Comparison of ENCODE assay signal across 19 mouse cellular contexts in genomic region chr10:14037977-14038489, GRCm38 (mm10).
"Had no signal": no experiment of that assay in that cellular context is flagged by ENCODE, and none has a peak within 500 bp of the region (broad histone marks: within the 10 kb centered on the region; RNA-seq: fewer than 3 reads in every experiment).

No protein-coding gene starts in this region.

- H3K27ac ChIP-seq: liver, embryonic 14.5 days; midbrain, embryonic 10.5 days; midbrain, embryonic 12.5 days; neural tube, embryonic 12.5 days had no signal

- H3K4me1 ChIP-seq: midbrain, embryonic 12.5 days; neural tube, embryonic 12.5 days had no signal

- ATAC-seq: midbrain, embryonic 16.5 days had no signal

- H3K4me2 ChIP-seq: lung, embryonic 14.5 days; midbrain, embryonic 12.5 days; neural tube, embryonic 12.5 days had no signal

- H3K36me3 ChIP-seq: midbrain, embryonic 10.5 days; midbrain, embryonic 12.5 days; neural tube, embryonic 12.5 days had no signal

- H3K4me3 ChIP-seq: midbrain, embryonic 10.5 days; midbrain, embryonic 12.5 days; myocyte; neural tube, embryonic 12.5 days had no signal

- H3K27me3 ChIP-seq: midbrain, embryonic 12.5 days; neural tube, embryonic 12.5 days had no signal

- H3K9me3 ChIP-seq: midbrain, embryonic 10.5 days; midbrain, embryonic 12.5 days; neural tube, embryonic 12.5 days had no signal

- DNase-seq: lung, adult 18-20 months; lung, embryonic 14.5 days; lung, postnatal 10 days; lung, postnatal 4 days; midbrain, embryonic 14.5 days; retina, postnatal 1 day; right cerebral cortex, adult 18-20 months; right cerebral cortex, postnatal 25 days; right cerebral cortex, postnatal 4 days; spleen, adult 18-20 months; thymus, adult 18-20 months; thymus, postnatal 14 days; thymus, postnatal 36 days had no signal

- H3K9ac ChIP-seq: liver, embryonic 14.5 days; lung, embryonic 14.5 days; midbrain, embryonic 12.5 days; neural tube, embryonic 12.5 days had no signal
